8 mouse cellular contexts compared by ENCODE assay signal in genomic region chr1:137899305-137899704, GRCm38 (mm10).
DNase-seq lines count a peak whose midpoint lies in the region; ATAC-seq and TF ChIP-seq lines count a peak whose summit lies in the region.

No protein-coding gene starts in this region.

- H3K4me1 ChIP-seq in spleen, adult 2 months (ENCODE audit: control insufficient read depth, insufficient read depth, insufficient read length): no peaks in the 10 kb centered on the region; the same call in 1 of the 2 replicates
- H3K4me1 ChIP-seq in kidney, postnatal 0 days (replicated peaks; ENCODE audit: insufficient read depth, low read length): no peaks in the 10 kb centered on the region
- H3K4me1 ChIP-seq in midbrain, postnatal 0 days (ENCODE audit: insufficient read depth, low read length): no peaks in the 10 kb centered on the region

- no peak for TF ChIP-seq CTCF in spleen, adult 2 months (IDR thresholded peaks at IDR 0.05; ENCODE audit: extremely low read depth, insufficient read depth, insufficient read length, insufficient replicate concordance)
- TF ChIP-seq CTCF in kidney, postnatal 0 days (IDR thresholded peaks at IDR 0.05; ENCODE audit: low read depth): no peak
- no peak for TF ChIP-seq CTCF in midbrain, postnatal 0 days (IDR thresholded peaks at IDR 0.05)

- H3K9me3 ChIP-seq in kidney, postnatal 0 days (replicated peaks; ENCODE audit: low read length): no peaks in the 10 kb centered on the region
- no peaks in the 10 kb centered on the region for H3K9me3 ChIP-seq in midbrain, postnatal 0 days (ENCODE audit: low read length)

- no peak for TF ChIP-seq POLR2A in spleen, adult 2 months (IDR thresholded peaks at IDR 0.05; ENCODE audit: low read depth, low read length)

- H3K9ac ChIP-seq in kidney, postnatal 0 days (ENCODE audit: low read depth, low read length): peak overlapping the region; percentile 71
- peak overlapping the region; percentile 83 for H3K9ac ChIP-seq in midbrain, postnatal 0 days (replicated peaks; ENCODE audit: low read length, poor library complexity, severe bottlenecking)

- no peaks in the 10 kb centered on the region for H3K36me3 ChIP-seq in spleen, adult 2 months (ENCODE audit: control insufficient read depth, insufficient read depth, low read length)
- H3K36me3 ChIP-seq in kidney, postnatal 0 days (ENCODE audit: insufficient read depth, low read length): no peaks in the 10 kb centered on the region
- H3K36me3 ChIP-seq in midbrain, postnatal 0 days (ENCODE audit: insufficient read depth, low read length): no peaks in the 10 kb centered on the region

- no peaks in the 10 kb centered on the region for H3K27me3 ChIP-seq in spleen, adult 2 months (ENCODE audit: control insufficient read depth, insufficient read depth, low read length)
- no peaks in the 10 kb centered on the region for H3K27me3 ChIP-seq in kidney, postnatal 0 days (ENCODE audit: insufficient read depth, low read length)
- no peaks in the 10 kb centered on the region for H3K27me3 ChIP-seq in midbrain, postnatal 0 days (ENCODE audit: insufficient read depth, low read length)

- DNase-seq in CD4-positive, CD25-positive, alpha-beta regulatory T cell, adult 2 months (ENCODE audit: low read depth, low spot score): peak; percentile 19
- no peak for DNase-seq in spleen, adult 2 months (ENCODE audit: low read depth in 1 of 2, low spot score in 2 of 2)
- DNase-seq in spleen, postnatal 4 days (ENCODE audit: low spot score in 2 of 2): no peak
- peak; percentile 65 for DNase-seq in kidney, postnatal 0 days (ENCODE audit: low spot score)
- DNase-seq in midbrain, postnatal 0 days (ENCODE audit: low spot score): peak; percentile 51
- DNase-seq in urinary bladder, postnatal 36 days (ENCODE audit: low spot score in 2 of 2): no peak
- no peak for DNase-seq in cerebellum, adult 11-12 months

- H3K4me2 ChIP-seq in kidney, postnatal 0 days (ENCODE audit: low read length): peak overlapping the region; percentile 76
- peak overlapping the region; percentile 59 for H3K4me2 ChIP-seq in midbrain, postnatal 0 days (ENCODE audit: low read depth, low read length, poor library complexity, severe bottlenecking)

- peak overlapping the region; percentile 41; the same call in 1 of the 2 replicates for H3K27ac ChIP-seq in spleen, adult 2 months (ENCODE audit: insufficient read depth, low read length)
- peak overlapping the region; percentile 85; the same call in 1 of the 2 replicates for H3K27ac ChIP-seq in kidney, postnatal 0 days
- peak overlapping the region; percentile 95 for H3K27ac ChIP-seq in midbrain, postnatal 0 days (ENCODE audit: low read depth, low read length)

- WGBS in spleen, adult 2 months: under 1% methylated on average over 6 of the region's 6 CpGs
- under 1% methylated on average over 6 of the region's 6 CpGs for WGBS in kidney, postnatal 0 days
- WGBS in midbrain, postnatal 0 days: under 1% methylated on average over 6 of the region's 6 CpGs

- no peak for ATAC-seq in CD4-positive, CD25-positive, alpha-beta regulatory T cell, adult 4 months
- ATAC-seq in kidney, postnatal 0 days (replicated peaks; ENCODE audit: low FRiP score, low read depth): no peak
- ATAC-seq in midbrain, postnatal 0 days (ENCODE audit: low FRiP score): no peak

- H3K4me3 ChIP-seq in spleen, adult 2 months (ENCODE audit: extremely low read depth, insufficient read depth, insufficient read length): peak overlapping the region; percentile 64
- peak overlapping the region; percentile 44 for H3K4me3 ChIP-seq in kidney, postnatal 0 days (replicated peaks; ENCODE audit: low read depth, low read length)
- peak overlapping the region; percentile 70 for H3K4me3 ChIP-seq in midbrain, postnatal 0 days (ENCODE audit: low read depth, low read length)

Comparison
In these comparisons a context has a peak if more than half of its experiments do, and no peak if none do; other contexts are left out.
1. DNase-seq: peak in CD4-positive, CD25-positive, alpha-beta regulatory T cell, adult 2 months (single experiment), kidney, postnatal 0 days (single experiment) and midbrain, postnatal 0 days (single experiment); none in spleen, adult 2 months (0 of 2), spleen, postnatal 4 days (0 of 2), urinary bladder, postnatal 36 days (0 of 2) and cerebellum, adult 11-12 months (single experiment).
2. H3K27ac ChIP-seq: peak in every context shown above with its lines; median percentile 95 in midbrain, postnatal 0 days; 85 in kidney, postnatal 0 days; 41 in spleen, adult 2 months.
3. Peak in every context shown above with its lines, with median percentiles within 50 percentile points of each other: H3K4me3 ChIP-seq.